Mouse (Mus musculus) MEL (cell line): ENCODE measurements around the gene 9930021J03Rik. TPM values are rescaled to one million over a fixed set of nuclear protein-coding genes. Genes with fewer than 3 reads are reported as not detected.
A peak's percentile ranks its signal among the peaks of the same experiment; 100 is the strongest.

Experiments
- DNase-seq: peaks from one replicate; pipeline ENCODE4 v3.0.0; 2011; ENCODE audit warnings: low read depth, low spot score
- H3K27ac ChIP-seq: 2 replicates; pipeline ENCODE4 v1.5.1; 2012; ENCODE audit warnings: low read depth, mild to moderate bottlenecking, control low read depth, low read length, moderate library complexity; ENCODE audit not compliant: control insufficient read depth
- H3K27me3 ChIP-seq, 2 experiments: fragments of 150-350 bp in 1 of 2; sonication (generic) in 1 of 2; 2 replicates each; pipeline ENCODE4 v1.6.1; 2012; ENCODE audit warnings: low read length in 2 of 2, mild to moderate bottlenecking in 2 of 2, improper control_type of control experiment in 1 of 2, moderate library complexity in 1 of 2; ENCODE audit not compliant: insufficient read depth in 2 of 2, control insufficient read depth in 1 of 2
- H3K36me3 ChIP-seq, 2 experiments: 2 replicates each; pipeline ENCODE4 v1.6.1; 2012 to 2014; ENCODE audit warnings: low read length in 2 of 2, improper control_type of control experiment in 1 of 2, inconsistent platforms in 1 of 2, mild to moderate bottlenecking in 1 of 2; ENCODE audit not compliant: insufficient read depth in 2 of 2, control insufficient read depth in 1 of 2
- H3K4me1 ChIP-seq, 2 experiments: fragments of 150-350 bp in 1 of 2; sonication (generic) in 1 of 2; 2 replicates each; pipeline ENCODE4 v1.6.1; 2012; ENCODE audit warnings: low read length in 2 of 2, improper control_type of control experiment in 1 of 2, mild to moderate bottlenecking in 1 of 2; ENCODE audit not compliant: insufficient read depth in 2 of 2, control insufficient read depth in 1 of 2
- H3K4me3 ChIP-seq, 2 experiments: fragments of 150-350 bp in 1 of 2; sonication (generic) in 1 of 2; 2 replicates each; pipeline ENCODE4 v1.5.1; 2012; ENCODE audit warnings: low read depth in 2 of 2, low read length in 2 of 2, mild to moderate bottlenecking in 2 of 2, moderate library complexity in 2 of 2, control low read depth in 1 of 2, improper control_type of control experiment in 1 of 2; ENCODE audit not compliant: control insufficient read depth in 1 of 2, insufficient read depth in 1 of 2
- H3K79me2 ChIP-seq: 2 replicates; pipeline ENCODE4 v1.6.1; 2012; ENCODE audit warnings: mild to moderate bottlenecking, low read length, moderate library complexity; ENCODE audit not compliant: control insufficient read depth, poor library complexity, insufficient read depth
- H3K9ac ChIP-seq: 2 replicates; pipeline ENCODE4 v1.6.1; 2012; ENCODE audit warnings: low read depth, mild to moderate bottlenecking, control low read depth, low read length, moderate library complexity; ENCODE audit not compliant: control insufficient read depth, poor library complexity, severe bottlenecking
- H3K9me3 ChIP-seq: fragments of 150-350 bp; sonication (generic); replicated peaks from 2 replicates; pipeline ENCODE4 v1.6.1; 2012; ENCODE audit warnings: mild to moderate bottlenecking, low read length, improper control_type of control experiment, moderate library complexity; ENCODE audit not compliant: insufficient read depth
- BHLHE40 ChIP-seq: IDR thresholded peaks from 2 replicates; pipeline ENCODE4 v1.6.1; 2012; ENCODE audit warnings: low read depth, mild to moderate bottlenecking, inconsistent platforms, low read length, improper control_type of control experiment, borderline replicate concordance
- CHD1 ChIP-seq: IDR thresholded peaks from 2 replicates; pipeline ENCODE4 v1.6.1; 2012; ENCODE audit warnings: low read depth, mild to moderate bottlenecking, inconsistent platforms, low read length, improper control_type of control experiment
- E2F4 ChIP-seq: IDR thresholded peaks from 2 replicates; pipeline ENCODE4 v1.6.1; 2011; ENCODE audit warnings: low read depth, low read length, improper control_type of control experiment, borderline replicate concordance
- EP300 ChIP-seq, 2 experiments: IDR thresholded peaks; 2 replicates each; pipeline ENCODE4 v1.6.1; 2011; ENCODE audit warnings: improper control_type of control experiment in 2 of 2, low read length in 2 of 2, low read depth in 1 of 2, mild to moderate bottlenecking in 1 of 2
- ETS1 ChIP-seq: IDR thresholded peaks from 2 replicates; pipeline ENCODE4 v1.6.1; 2012; ENCODE audit warnings: low read depth, mild to moderate bottlenecking, inconsistent platforms, low read length, improper control_type of control experiment, moderate library complexity
- GABPA ChIP-seq: IDR thresholded peaks from 2 replicates; pipeline ENCODE4 v1.6.1; 2012; ENCODE audit warnings: low read depth, mild to moderate bottlenecking, inconsistent platforms, low read length, improper control_type of control experiment, moderate library complexity
- GATA1 ChIP-seq: IDR thresholded peaks from 2 replicates; pipeline ENCODE4 v1.6.1; 2011; ENCODE audit warnings: low read depth, low read length, improper control_type of control experiment
- KAT2A ChIP-seq: conservative IDR thresholded peaks from 2 replicates; pipeline ENCODE4 v1.6.1; 2012; ENCODE audit warnings: low read depth, low read length, improper control_type of control experiment, inconsistent platforms
- MAFK ChIP-seq: IDR thresholded peaks from 2 replicates; pipeline ENCODE4 v1.6.1; 2011; ENCODE audit warnings: low read depth, mild to moderate bottlenecking, low read length, improper control_type of control experiment, borderline replicate concordance
- MAZ ChIP-seq: IDR thresholded peaks from 2 replicates; pipeline ENCODE4 v1.6.1; 2012; ENCODE audit warnings: low read depth, mild to moderate bottlenecking, inconsistent platforms, low read length, improper control_type of control experiment
- MEF2A ChIP-seq: IDR thresholded peaks from 2 replicates; pipeline ENCODE4 v1.6.1; 2014; ENCODE audit warnings: low read depth, mild to moderate bottlenecking, inconsistent platforms, low read length, improper control_type of control experiment; ENCODE audit not compliant: poor library complexity, insufficient replicate concordance, severe bottlenecking; ENCODE audit errors: extremely low read depth
- MXI1 ChIP-seq: IDR thresholded peaks from 2 replicates; pipeline ENCODE4 v1.6.1; 2011; ENCODE audit warnings: mild to moderate bottlenecking, low read depth, low read length, improper control_type of control experiment
- MYB ChIP-seq: IDR thresholded peaks from 2 replicates; pipeline ENCODE4 v1.6.1; 2011; ENCODE audit warnings: mild to moderate bottlenecking, low read depth, low read length, improper control_type of control experiment
- POLR2AphosphoS2 ChIP-seq: IDR thresholded peaks from 2 replicates; pipeline ENCODE4 v1.6.1; 2011; ENCODE audit warnings: low read length, improper control_type of control experiment
- RAD21 ChIP-seq: IDR thresholded peaks from 2 replicates; pipeline ENCODE4 v1.6.1; 2011; ENCODE audit warnings: mild to moderate bottlenecking, low read depth, low read length, improper control_type of control experiment
- TAL1 ChIP-seq: IDR thresholded peaks from 2 replicates; pipeline ENCODE4 v1.6.1; 2012; ENCODE audit warnings: mild to moderate bottlenecking, inconsistent platforms, low read length, moderate library complexity, mixed read lengths
- TCF12 ChIP-seq: IDR thresholded peaks from 2 replicates; pipeline ENCODE4 v1.6.1; 2014; ENCODE audit warnings: low read depth, mild to moderate bottlenecking, inconsistent platforms, low read length, improper control_type of control experiment, moderate library complexity
- UBTF ChIP-seq: IDR thresholded peaks from 2 replicates; pipeline ENCODE4 v1.6.1; 2012; ENCODE audit warnings: low read depth, mild to moderate bottlenecking, inconsistent platforms, low read length, improper control_type of control experiment, moderate library complexity, borderline replicate concordance; ENCODE audit not compliant: insufficient read depth
- USF1 ChIP-seq: IDR thresholded peaks from 2 replicates; pipeline ENCODE4 v1.6.1; 2014; ENCODE audit warnings: low read depth, mild to moderate bottlenecking, inconsistent platforms, low read length, improper control_type of control experiment, moderate library complexity
- USF2 ChIP-seq, 2 experiments: IDR thresholded peaks; 2 replicates each; pipeline ENCODE4 v1.6.1; 2011 to 2012; ENCODE audit warnings: improper control_type of control experiment in 2 of 2, low read length in 2 of 2, borderline replicate concordance in 1 of 2, inconsistent platforms in 1 of 2, low read depth in 1 of 2, mild to moderate bottlenecking in 1 of 2; ENCODE audit not compliant: insufficient read depth in 1 of 2
- ZKSCAN1 ChIP-seq: IDR thresholded peaks from 2 replicates; pipeline ENCODE4 v1.6.1; 2012; ENCODE audit warnings: low read depth, mild to moderate bottlenecking, inconsistent platforms, low read length, improper control_type of control experiment, moderate library complexity
- ZMIZ1 ChIP-seq: IDR thresholded peaks from 2 replicates; pipeline ENCODE4 v1.6.1; 2012; ENCODE audit warnings: low read depth, mild to moderate bottlenecking, inconsistent platforms, low read length, improper control_type of control experiment, moderate library complexity
- ZNF384 ChIP-seq: IDR thresholded peaks from 2 replicates; pipeline ENCODE4 v1.6.1; 2012; ENCODE audit warnings: low read depth, mild to moderate bottlenecking, inconsistent platforms, low read length, improper control_type of control experiment
- polyA plus RNA-seq, 2 experiments: library from polyadenylated mRNA; stranded (reverse) in 1 of 2; unstranded in 1 of 2; fragments of >175 nt in 1 of 2; fragments of >200 nt in 1 of 2; gene quantifications; 2 replicates each; pipeline versions ENCODE4 v1.2.1 to v1.2.4; 2012; ENCODE audit warnings: low replicate concordance in 2 of 2, low read depth in 1 of 2; ENCODE audit not compliant: insufficient read length in 2 of 2, insufficient read depth in 1 of 2, missing spikeins in 1 of 2
- total RNA-seq: library from RNA; depleted of rRNA; stranded (reverse); fragments of 300-350 nt; gene quantifications from 2 replicates; pipeline ENCODE4 v1.2.3, GENCODE M21; 2012

The 9930021J03Rik gene
- total and polyA plus RNA-seq, 3 experiments, result 19.9 to 216 (median 40.9) TPM

- Histone ChIP-seq H3K36me3 (peaks cover 18 to 40% of the 10 kb centered on the region in 2 experiments), H3K9ac (no peak overlapping the region), H3K4me3 (no peak overlapping the region), H3K27me3 (no peaks in the 10 kb centered on the region), H3K79me2 (peaks cover 1% of the 10 kb centered on the region; the same call in 1 of the 2 replicates), H3K27ac (no peak overlapping the region), H3K4me1 (peaks cover 6 to 9% of the 10 kb centered on the region in 2 experiments), H3K9me3 (no peaks in the 10 kb centered on the region)
- DNase-seq, result peak; percentile 68
- peak; percentile 53; the same call in 1 of the 2 replicates for TF ChIP-seq TCF12
- TF ChIP-seq ETS1, result 0 out of 2 replicates have a peak, but pooled peaks have one; percentile 25
- TF ChIP-seq CHD1, result no peak
- peak; percentile 23; the same call in 1 of the 2 replicates for TF ChIP-seq BHLHE40
- no peak for TF ChIP-seq KAT2A
- TF ChIP-seq TAL1, result peak; percentile 64
- TF ChIP-seq MAZ, result no peak
- no peak for TF ChIP-seq GABPA
- TF ChIP-seq ZKSCAN1, result no peak
- TF ChIP-seq USF1, result peak; percentile 76
- TF ChIP-seq EP300 (IDR thresholded peaks at IDR 0.05; ENCODE audit: low read depth in 1 of 2, low read length in 2 of 2), result peak; percentile 62 to 73; a peak in 3 of 4 replicates
- no peak for TF ChIP-seq E2F4
- no peak for TF ChIP-seq ZMIZ1
These were observed 22.9 kb downstream of the 9930021J03Rik start for GRCm38 (mm10) chr19:29782914-29783313.

- peaks cover 5% of the 10 kb centered on the region for H3K79me2 ChIP-seq
- H3K4me1 ChIP-seq, result peaks cover 0 to 14% of the 10 kb centered on the region in 2 experiments; a peak in 2 of 4 replicates
- no peak for DNase-seq
- H3K36me3 ChIP-seq, result peaks cover 10% of the 10 kb centered on the region in 2 experiments
- no peak overlapping the region for H3K4me3 ChIP-seq
- H3K9ac ChIP-seq, result no peak overlapping the region
- H3K27me3 ChIP-seq, result no peaks in the 10 kb centered on the region
- TF ChIP-seq ZKSCAN1 (no peak), CHD1 (0 out of 2 replicates have a peak, but pooled peaks have one; percentile 80)
- no peaks in the 10 kb centered on the region for H3K9me3 ChIP-seq
- no peak overlapping the region for H3K27ac ChIP-seq
These were observed 51.9 kb downstream of the 9930021J03Rik start for GRCm38 (mm10) chr19:29753939-29754338.

- H3K9me3 ChIP-seq, result no peaks in the 10 kb centered on the region
- no peaks in the 10 kb centered on the region; the same call in 1 of the 2 replicates for H3K79me2 ChIP-seq
- H3K9ac ChIP-seq, result no peak overlapping the region
- no peaks in the 10 kb centered on the region for H3K27me3 ChIP-seq
- peaks cover 0 to 14% of the 10 kb centered on the region in 2 experiments; a peak in 2 of 4 replicates for H3K4me1 ChIP-seq
- H3K27ac ChIP-seq, result no peak overlapping the region
- peak; percentile 52 for DNase-seq
- peaks cover 10 to 13% of the 10 kb centered on the region in 2 experiments for H3K36me3 ChIP-seq
- peak overlapping the region in 1 of 2 experiments; percentile 44; a peak in 2 of 4 replicates for H3K4me3 ChIP-seq
- TF ChIP-seq TAL1 (no peak), USF2 (IDR thresholded peaks at IDR 0.05; ENCODE audit: borderline replicate concordance in 1 of 2, insufficient read depth in 1 of 2, low read depth in 1 of 2, low read length in 2 of 2) (no peak), TCF12 (peak; percentile 40; the same call in 1 of the 2 replicates), MEF2A (no peak), POLR2AphosphoS2 (no peak), MYB (0 out of 2 replicates have a peak, but pooled peaks have one; percentile 1), ZNF384 (peak; percentile 81), ZMIZ1 (no peak), KAT2A (no peak), MAFK (0 out of 2 replicates have a peak, but pooled peaks have one; percentile 2), MXI1 (peak; percentile 66), RAD21 (no peak), GATA1 (no peak), UBTF (no peak), EP300 (IDR thresholded peaks at IDR 0.05; ENCODE audit: low read depth in 1 of 2, low read length in 2 of 2) (peak in 1 of 2 experiments; percentile 62; a peak in 3 of 4 replicates), USF1 (no peak)
These were observed 54.8 kb downstream of the 9930021J03Rik start for GRCm38 (mm10) chr19:29750994-29751393.
